Comparison of ENCODE assay signal across 8 mouse cellular contexts in genomic region chr10:45578298-45578821, GRCm38 (mm10). TPM values are rescaled to one million over a fixed set of nuclear protein-coding genes. Genes with fewer than 3 reads are reported as not detected.
DNase-seq lines count a peak whose midpoint lies in the region; ATAC-seq and TF ChIP-seq lines count a peak whose summit lies in the region.

No protein-coding gene starts in this region.

- no peak for TF ChIP-seq CTCF in CH12.LX (conservative IDR thresholded peaks at IDR 0.05 in 1 of 2, IDR thresholded peaks at IDR 0.05 in 1 of 2; ENCODE audit: low read depth in 2 of 2, low read length in 2 of 2)
- TF ChIP-seq CTCF in cortical plate, adult 2 months (IDR thresholded peaks at IDR 0.05; ENCODE audit: extremely low read depth, insufficient read depth, low read length) = no peak

- H3K36me3 ChIP-seq in CH12.LX (replicated peaks in 1 of 2; ENCODE audit: control insufficient read depth in 1 of 2, insufficient read depth in 1 of 2, low read length in 1 of 2) = peaks cover 0 to 2% of the 10 kb centered on the region in 2 experiments
- no peaks in the 10 kb centered on the region for H3K36me3 ChIP-seq in kidney, embryonic 14.5 days (ENCODE audit: control insufficient read depth, insufficient read depth, low read length)
- no peaks in the 10 kb centered on the region for H3K36me3 ChIP-seq in liver, embryonic 11.5 days (ENCODE audit: control insufficient read depth, insufficient read depth, low read length)

- 0% methylated on average over 23 of the region's 23 CpGs for WGBS in kidney, embryonic 14.5 days
- under 1% methylated on average over 23 of the region's 23 CpGs for WGBS in liver, embryonic 11.5 days

- no peak for TF ChIP-seq RAD21 in CH12.LX (IDR thresholded peaks at IDR 0.05; ENCODE audit: low read depth, low read length)

- H3K9me3 ChIP-seq in CH12.LX (replicated peaks; ENCODE audit: low read length) = no peaks in the 10 kb centered on the region
- H3K9me3 ChIP-seq in kidney, embryonic 14.5 days (ENCODE audit: control insufficient read depth, low read length) = no peaks in the 10 kb centered on the region
- H3K9me3 ChIP-seq in liver, embryonic 11.5 days (ENCODE audit: control insufficient read depth, low read length) = no peaks in the 10 kb centered on the region

- H3K79me2 ChIP-seq in CH12.LX (replicated peaks; ENCODE audit: control insufficient read depth, extremely low read depth, insufficient read depth, poor library complexity, severe bottlenecking) = no peaks in the 10 kb centered on the region

- no peaks in the 10 kb centered on the region for H3K27me3 ChIP-seq in CH12.LX (replicated peaks)
- no peaks in the 10 kb centered on the region for H3K27me3 ChIP-seq in kidney, embryonic 14.5 days (ENCODE audit: control insufficient read depth, insufficient read depth, low read length)
- no peaks in the 10 kb centered on the region for H3K27me3 ChIP-seq in liver, embryonic 11.5 days (replicated peaks; ENCODE audit: control insufficient read depth, insufficient read depth, low read length)

- peaks cover 0 to 6% of the 10 kb centered on the region in 2 experiments; a peak in 1 of 4 replicates for H3K4me1 ChIP-seq in CH12.LX (ENCODE audit: control insufficient read depth in 1 of 2, insufficient read depth in 2 of 2)
- no peaks in the 10 kb centered on the region for H3K4me1 ChIP-seq in cortical plate, adult 2 months (ENCODE audit: control insufficient read depth, insufficient read depth, low read length)
- no peaks in the 10 kb centered on the region for H3K4me1 ChIP-seq in kidney, embryonic 14.5 days (ENCODE audit: control insufficient read depth, insufficient read depth, low read length)
- peaks cover 2% of the 10 kb centered on the region for H3K4me1 ChIP-seq in liver, embryonic 11.5 days (replicated peaks; ENCODE audit: control insufficient read depth, insufficient read depth, low read length)

- in situ Hi-C loops in CH12.LX (cut with MboI; ENCODE audit: low pct_ligation_motif_present, low pct_unique_long_range_greater_than_20kb, low sequenced_read_pairs) = no loop called here

- peak overlapping the region; percentile 52 for H3K4me2 ChIP-seq in CH12.LX (ENCODE audit: insufficient read depth, low read depth, poor library complexity, severe bottlenecking)
- peak overlapping the region; percentile 54 for H3K4me2 ChIP-seq in kidney, embryonic 14.5 days (replicated peaks; ENCODE audit: low read depth, low read length)
- peak overlapping the region; percentile 72 for H3K4me2 ChIP-seq in liver, embryonic 11.5 days

- no peak for TF ChIP-seq POLR2A in CH12.LX (IDR thresholded peaks at IDR 0.05; ENCODE audit: low read depth, low read length)
- peak; percentile 47; the same call in 1 of the 2 replicates for TF ChIP-seq POLR2A in cortical plate, adult 2 months (IDR thresholded peaks at IDR 0.05; ENCODE audit: extremely low read depth, insufficient read depth, low read length)

- peak overlapping the region; percentile 62 to 88 (median 75) for H3K4me3 ChIP-seq in CH12.LX (replicated peaks in 1 of 3; ENCODE audit: low read depth in 2 of 3, low read length in 2 of 3, poor library complexity in 1 of 3)
- peak overlapping the region; percentile 40 for H3K4me3 ChIP-seq in cortical plate, adult 2 months (ENCODE audit: insufficient read depth, low read length)
- H3K4me3 ChIP-seq in kidney, embryonic 14.5 days (ENCODE audit: low read length) = peak overlapping the region; percentile 55
- peak overlapping the region; percentile 93 for H3K4me3 ChIP-seq in liver, embryonic 11.5 days (ENCODE audit: low read depth, low read length)

- DNase-seq in 3134 (ENCODE audit: extremely low read depth, insufficient read length, low spot score) = peak; percentile 54
- DNase-seq in CH12.LX (ENCODE audit: extremely low read depth) = peak; percentile 41
- DNase-seq in liver, embryonic 11.5 days (ENCODE audit: low spot score) = peak; percentile 62
- peak; percentile 70 for DNase-seq in naive thymus-derived CD4-positive, alpha-beta T cell, adult 2 months (ENCODE audit: low read depth)
- DNase-seq in thymus, postnatal 36 days = peak; percentile 44 to 52

- no peak overlapping the region for H3K27ac ChIP-seq in CH12.LX (ENCODE audit: insufficient read depth, low read depth)
- H3K27ac ChIP-seq in cortical plate, adult 2 months (ENCODE audit: insufficient read depth, low read length) = no peak overlapping the region
- peak overlapping the region; percentile 59 for H3K27ac ChIP-seq in kidney, embryonic 14.5 days (ENCODE audit: low read depth, low read length)
- peak overlapping the region; percentile 88 for H3K27ac ChIP-seq in liver, embryonic 11.5 days (ENCODE audit: low read depth, low read length)

- H3K9ac ChIP-seq in CH12.LX (ENCODE audit: insufficient read depth, low read depth) = peak overlapping the region; percentile 76
- H3K9ac ChIP-seq in kidney, embryonic 14.5 days (ENCODE audit: low read depth, low read length) = peak overlapping the region; percentile 65
- peak overlapping the region; percentile 91 for H3K9ac ChIP-seq in liver, embryonic 11.5 days (ENCODE audit: low read depth, low read length)

- no peak for TF ChIP-seq EP300 in CH12.LX (IDR thresholded peaks at IDR 0.05; ENCODE audit: low read length)

- ATAC-seq in granulocyte monocyte progenitor cell, adult 5-6 weeks (replicated peaks; ENCODE audit: poor library complexity, severe bottlenecking) = peak; percentile 52
- ATAC-seq in kidney, embryonic 14.5 days (ENCODE audit: low FRiP score, low TSS enrichment) = peak; percentile 87
- peak; percentile 72 for ATAC-seq in liver, embryonic 11.5 days (replicated peaks; ENCODE audit: low FRiP score)

- dilution Hi-C loops in CH12.LX (cut with MboI; ENCODE audit: extremely low pct_ligation_motif_present, extremely low pct_unique_long_range_greater_than_20kb, low sequenced_read_pairs) = no loop called here

TF ChIP-seq in CH12.LX, 34 proteins besides CTCF, POLR2A, EP300 and RAD21:
- no peak for TF ChIP-seq ZNF384 (IDR thresholded peaks at IDR 0.05; ENCODE audit: low read depth, low read length)
- no peak for TF ChIP-seq MYC (IDR thresholded peaks at IDR 0.05; ENCODE audit: low read depth, low read length)

RNA-seq across cellular contexts. Expression of gene Hace1, which starts 0.7 kb away (rescaled TPM):
- total RNA-seq in CH12.LX (2012; rRNA removed) = 8.6 and 11.4 TPM in 2 replicates
- total RNA-seq in CH12.LX (2014; rRNA removed) = 20.9 and 21.1 TPM in 2 replicates
- polyA plus RNA-seq in CH12.LX (2012; ENCODE audit: insufficient read length, low read depth) = 6.8 and 10.9 TPM in 2 replicates
- polyA plus RNA-seq in cortical plate, adult 2 months (2012; rRNA removed) = 54.6 and 55.1 TPM in 2 replicates
- 9.9 and 24.0 TPM in 2 replicates for total RNA-seq in granulocyte monocyte progenitor cell, adult 5-6 weeks (2014; fragmentation: Nextera tagmentation)
- total RNA-seq in granulocyte monocyte progenitor cell, adult 5-6 weeks (2017) = 10.3 and 11.7 TPM in 2 replicates
- polyA plus RNA-seq in kidney, embryonic 14.5 days (2014; fragmentation: Nextera tagmentation; extraction: Ambion mirVana) = 19.1 and 21.3 TPM in 2 replicates
- 28.3 and 30.0 TPM in 2 replicates for polyA plus RNA-seq in liver, embryonic 11.5 days (2014; fragmentation: Nextera tagmentation; extraction: Ambion mirVana)

Comparison
In these comparisons a context has a peak if more than half of its experiments do, and no peak if none do; other contexts are left out.
1. H3K27ac ChIP-seq: peak in kidney, embryonic 14.5 days (single experiment) and liver, embryonic 11.5 days (single experiment); none in CH12.LX (single experiment) and cortical plate, adult 2 months (single experiment).
2. H3K4me3 ChIP-seq: peak in every context shown above with its lines; median percentile 93 in liver, embryonic 11.5 days; 75 in CH12.LX; 55 in kidney, embryonic 14.5 days; 40 in cortical plate, adult 2 months.
3. Peak in every context shown above with its lines, with median percentiles within 50 percentile points of each other: DNase-seq, H3K4me2 ChIP-seq, H3K9ac ChIP-seq and ATAC-seq.